Mouse (Mus musculus): ENCODE data around the gene Tor4a. TPM values are rescaled to one million over a fixed set of nuclear protein-coding genes. Genes with fewer than 3 reads are reported as not detected.

Gene Tor4a
- polyA plus RNA-seq, 1 experiment from 2014 or later, result 0.94 TPM

DNA sequence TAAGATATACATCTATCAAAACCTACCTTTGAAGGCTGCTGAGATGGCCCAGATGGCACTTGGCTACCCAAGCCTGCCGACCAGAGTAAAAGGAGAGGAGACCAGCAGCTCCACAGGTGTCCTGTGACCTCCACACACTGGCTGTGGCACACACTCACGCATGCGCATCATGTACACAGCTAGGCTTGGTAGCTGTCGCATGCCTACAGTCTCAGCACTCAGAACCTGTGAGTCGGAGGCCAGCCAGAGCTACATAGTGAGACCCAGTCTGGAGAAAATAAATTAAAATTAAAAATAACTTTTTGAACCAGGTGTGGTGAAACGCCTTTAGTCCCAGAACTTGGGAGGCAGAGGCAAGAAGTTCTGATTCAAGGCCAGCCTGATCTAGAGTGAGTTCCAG, 8.8 kb downstream of the Tor4a start:
- 0 out of 2 replicates have a peak, but pooled peaks cover 3% of the 10 kb centered on the region for H3K36me3 ChIP-seq (ENCODE audit: control insufficient read depth, insufficient read depth, low read length)
- no peak overlapping the region for H3K4me3 ChIP-seq (ENCODE audit: low read depth, low read length)
- no peaks in the 10 kb centered on the region for H3K27me3 ChIP-seq (ENCODE audit: control insufficient read depth, insufficient read depth, low read length)
- peaks cover 11% of the 10 kb centered on the region for H3K4me1 ChIP-seq (replicated peaks; ENCODE audit: control insufficient read depth, insufficient read depth, low read length)
- H3K27ac ChIP-seq (ENCODE audit: low read depth, low read length), result no peak overlapping the region
- no peak overlapping the region for H3K9ac ChIP-seq (ENCODE audit: low read depth, low read length)
- no peaks in the 10 kb centered on the region for H3K9me3 ChIP-seq (ENCODE audit: control insufficient read depth, low read length)
- WGBS, result 80% methylated on average over 6 of the region's 6 CpGs
- ATAC-seq (ENCODE audit: low FRiP score) (no peak), DNase-seq (ENCODE audit: low spot score) (no peak)
- no peak overlapping the region for H3K4me2 ChIP-seq (replicated peaks; ENCODE audit: low read depth, low read length)

DNA sequence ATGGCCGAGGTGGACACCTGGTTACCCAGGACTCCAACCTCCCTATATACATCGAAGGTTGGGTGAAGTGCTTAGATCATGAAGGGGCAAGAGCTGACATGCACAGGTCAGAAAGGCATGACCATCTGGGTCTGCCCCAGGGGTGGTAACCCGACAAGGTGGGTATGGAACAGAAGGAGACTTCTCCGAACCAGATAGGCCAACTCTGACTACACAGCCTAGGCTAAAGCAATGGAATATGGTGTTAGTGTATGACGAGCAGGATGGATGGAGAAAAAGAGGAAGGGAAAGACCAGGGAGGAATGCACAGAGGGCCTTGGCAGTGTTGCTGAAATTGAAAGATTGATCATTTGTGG, 10.1 kb downstream of the Tor4a start:
- no peaks in the 10 kb centered on the region for H3K27me3 ChIP-seq (ENCODE audit: control insufficient read depth, insufficient read depth, low read length)
- peak overlapping the region; percentile 44 for H3K4me3 ChIP-seq (ENCODE audit: low read depth, low read length)
- H3K36me3 ChIP-seq (ENCODE audit: control insufficient read depth, insufficient read depth, low read length), result 0 out of 2 replicates have a peak, but pooled peaks cover 3% of the 10 kb centered on the region
- peak overlapping the region; percentile 98 for H3K27ac ChIP-seq (ENCODE audit: low read depth, low read length)
- no peak for ATAC-seq (ENCODE audit: low FRiP score)
- H3K4me2 ChIP-seq (replicated peaks; ENCODE audit: low read depth, low read length), result peak overlapping the region; percentile 83
- 29% methylated on average over 5 of the region's 5 CpGs for WGBS
- H3K9me3 ChIP-seq (ENCODE audit: control insufficient read depth, low read length), result no peaks in the 10 kb centered on the region
- peaks cover 11% of the 10 kb centered on the region for H3K4me1 ChIP-seq (replicated peaks; ENCODE audit: control insufficient read depth, insufficient read depth, low read length)
- no peak for DNase-seq (ENCODE audit: low spot score)
- H3K9ac ChIP-seq (ENCODE audit: low read depth, low read length), result peak overlapping the region; percentile 84

DNA sequence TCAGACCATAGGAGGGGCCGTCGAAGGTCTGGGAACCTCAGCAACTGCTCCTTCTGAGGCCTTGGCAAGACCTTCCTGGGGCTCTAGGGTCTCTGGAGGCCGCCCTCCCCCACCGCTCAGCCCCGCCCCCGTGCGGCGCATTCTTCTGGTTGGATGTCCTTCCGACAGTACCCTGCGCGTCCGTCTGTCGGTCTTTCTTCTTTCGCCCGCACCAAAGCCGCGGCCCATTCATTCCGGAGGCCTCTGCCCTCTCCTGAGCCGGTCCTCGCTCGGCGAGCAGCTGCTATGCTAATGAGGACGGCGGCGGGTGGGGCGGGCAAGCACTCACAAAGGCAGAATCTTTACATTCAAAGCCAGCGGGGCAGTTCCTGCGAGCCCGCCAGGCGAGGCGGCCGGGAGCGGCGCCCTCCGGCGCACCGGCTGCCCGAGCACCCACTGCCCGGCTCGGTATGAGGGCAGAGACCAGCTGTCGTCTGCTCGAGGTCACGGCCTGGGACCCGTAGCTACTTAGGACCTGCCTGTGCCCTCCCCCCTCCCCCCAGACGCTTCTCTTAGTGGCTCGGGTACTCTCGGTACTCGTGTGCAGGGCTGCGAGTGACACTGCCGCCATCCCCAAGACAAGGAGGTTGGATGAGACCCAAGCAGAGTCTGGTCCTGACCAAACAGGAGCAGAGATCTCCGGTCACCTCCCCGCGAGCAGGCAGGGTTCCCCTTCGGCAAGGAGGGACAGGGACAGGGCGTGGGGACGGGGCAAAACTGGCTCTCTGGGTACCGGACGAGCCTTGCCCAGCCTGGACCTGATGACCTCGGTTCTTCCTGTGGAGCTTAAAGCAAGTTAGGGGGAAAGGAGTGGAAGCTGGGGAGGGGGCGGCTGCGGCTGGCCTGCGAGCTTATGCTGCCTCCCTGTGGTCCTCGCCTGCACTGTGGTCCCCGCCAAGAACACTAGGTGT, 10.8 kb downstream of the Tor4a start:
- peak overlapping the region; percentile 44 for H3K4me3 ChIP-seq (ENCODE audit: low read depth, low read length)
- WGBS, result under 1% methylated on average over 59 of the region's 64 CpGs
- ATAC-seq (ENCODE audit: low FRiP score), result peak; percentile 87
- peak overlapping the region; percentile 98 for H3K27ac ChIP-seq (ENCODE audit: low read depth, low read length)
- H3K36me3 ChIP-seq (ENCODE audit: control insufficient read depth, insufficient read depth, low read length), result 0 out of 2 replicates have a peak, but pooled peaks cover 3% of the 10 kb centered on the region
- no peaks in the 10 kb centered on the region for H3K9me3 ChIP-seq (ENCODE audit: control insufficient read depth, low read length)
- peak overlapping the region; percentile 83 for H3K4me2 ChIP-seq (replicated peaks; ENCODE audit: low read depth, low read length)
- peaks cover 11% of the 10 kb centered on the region for H3K4me1 ChIP-seq (replicated peaks; ENCODE audit: control insufficient read depth, insufficient read depth, low read length)
- H3K27me3 ChIP-seq (ENCODE audit: control insufficient read depth, insufficient read depth, low read length), result 0 out of 2 replicates have a peak, but pooled peaks cover 3% of the 10 kb centered on the region
- peak overlapping the region; percentile 84 for H3K9ac ChIP-seq (ENCODE audit: low read depth, low read length)
- DNase-seq (ENCODE audit: low spot score), result peak; percentile 88

DNA sequence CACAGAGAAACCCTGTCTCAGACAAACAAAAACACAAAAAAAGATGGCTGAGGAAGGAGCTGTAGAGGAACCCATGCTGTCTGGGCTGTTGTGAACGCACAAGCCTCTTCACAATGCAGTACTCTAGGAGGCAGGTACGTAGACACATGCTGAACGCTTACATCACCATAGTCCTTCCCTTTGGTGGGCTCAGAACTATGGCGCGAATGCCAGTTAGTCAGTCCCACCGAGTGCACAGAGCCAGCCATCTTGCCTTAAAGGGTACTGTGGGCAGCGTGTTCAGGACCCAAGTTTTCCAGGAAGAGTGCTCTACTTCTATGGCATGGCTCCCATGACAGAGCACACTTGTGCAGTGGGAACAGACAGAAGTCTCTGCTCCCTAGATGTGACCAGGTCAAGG, 12.2 kb downstream of the Tor4a start:
- Histone ChIP-seq H3K4me1 (replicated peaks; ENCODE audit: control insufficient read depth, insufficient read depth, low read length) (peaks cover 14% of the 10 kb centered on the region), H3K27ac (ENCODE audit: low read depth, low read length) (peak overlapping the region; percentile 98)
- DNase-seq (ENCODE audit: low spot score), result no peak

DNA sequence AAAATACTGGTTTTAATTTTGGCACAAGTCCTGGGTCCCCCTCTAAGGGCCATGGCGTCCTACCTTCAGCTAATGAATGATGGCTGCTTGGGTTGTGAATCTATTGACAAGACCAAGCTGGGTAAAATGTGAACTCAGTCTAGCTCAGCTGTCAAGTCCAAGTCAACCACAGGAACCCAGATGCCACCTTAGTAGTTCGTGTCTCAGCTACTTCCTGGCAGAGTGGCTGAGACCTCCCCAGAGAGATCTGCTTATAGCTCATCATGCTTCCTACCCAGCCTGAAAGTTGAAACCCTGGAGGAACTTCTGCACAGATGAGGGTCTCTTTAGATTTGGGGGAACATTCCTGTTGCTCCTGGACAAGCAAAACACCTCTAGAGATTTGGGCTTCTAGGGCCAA, 13.3 kb downstream of the Tor4a start:
- 52% methylated on average over 2 of the region's 2 CpGs for WGBS
- Histone ChIP-seq H3K4me1 (replicated peaks; ENCODE audit: control insufficient read depth, insufficient read depth, low read length) (peaks cover 15% of the 10 kb centered on the region), H3K9ac (ENCODE audit: low read depth, low read length) (peak overlapping the region; percentile 15; the same call in 1 of the 2 replicates), H3K4me2 (replicated peaks; ENCODE audit: low read depth, low read length) (peak overlapping the region; percentile 83), H3K4me3 (ENCODE audit: low read depth, low read length) (peak overlapping the region; percentile 90), H3K27ac (ENCODE audit: low read depth, low read length) (peak overlapping the region; percentile 98; the same call in 1 of the 2 replicates), H3K36me3 (ENCODE audit: control insufficient read depth, insufficient read depth, low read length) (0 out of 2 replicates have a peak, but pooled peaks cover 3% of the 10 kb centered on the region), H3K9me3 (ENCODE audit: control insufficient read depth, low read length) (no peaks in the 10 kb centered on the region), H3K27me3 (ENCODE audit: control insufficient read depth, insufficient read depth, low read length) (0 out of 2 replicates have a peak, but pooled peaks cover 3% of the 10 kb centered on the region)
- DNase-seq (ENCODE audit: low spot score) (no peak), ATAC-seq (ENCODE audit: low FRiP score) (no peak)

More for the DNA sequence above, 12.2 kb downstream of the Tor4a start:
- H3K4me3 ChIP-seq (ENCODE audit: low read depth, low read length), result peak overlapping the region; percentile 4
- 0 out of 2 replicates have a peak, but pooled peaks cover 3% of the 10 kb centered on the region for H3K36me3 ChIP-seq (ENCODE audit: control insufficient read depth, insufficient read depth, low read length)
- WGBS, result 90% methylated on average over 7 of the region's 7 CpGs
- no peaks in the 10 kb centered on the region for H3K9me3 ChIP-seq (ENCODE audit: control insufficient read depth, low read length)
- no peak overlapping the region for H3K9ac ChIP-seq (ENCODE audit: low read depth, low read length)
- ATAC-seq (ENCODE audit: low FRiP score), result no peak
- peak overlapping the region; percentile 83 for H3K4me2 ChIP-seq (replicated peaks; ENCODE audit: low read depth, low read length)
- H3K27me3 ChIP-seq (ENCODE audit: control insufficient read depth, insufficient read depth, low read length), result 0 out of 2 replicates have a peak, but pooled peaks cover 3% of the 10 kb centered on the region

DNA sequence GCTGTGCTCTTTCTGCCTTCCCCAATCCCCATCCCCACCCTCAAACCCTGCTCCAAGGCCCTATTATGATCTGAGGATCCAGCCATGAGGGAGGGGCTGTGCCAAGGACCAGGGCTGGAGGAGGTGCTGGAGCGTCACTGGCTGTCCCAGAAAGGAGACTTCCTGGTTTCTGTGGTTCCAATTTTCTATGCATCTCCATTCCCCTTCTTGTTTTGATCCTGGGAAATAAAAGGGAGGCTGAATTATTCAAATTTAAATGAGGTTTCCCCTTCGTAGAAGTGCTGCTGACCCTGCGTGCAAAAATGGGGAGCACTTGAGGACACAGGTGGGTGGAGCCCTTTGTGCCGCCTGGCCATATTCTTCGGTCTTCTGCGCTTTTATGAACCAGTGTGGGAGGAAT, 14.0 kb downstream of the Tor4a start:
- peak overlapping the region; percentile 83 for H3K4me2 ChIP-seq (replicated peaks; ENCODE audit: low read depth, low read length)
- DNase-seq (ENCODE audit: low spot score) (peak; percentile 48), ATAC-seq (ENCODE audit: low FRiP score) (no peak)
- H3K4me1 ChIP-seq (replicated peaks; ENCODE audit: control insufficient read depth, insufficient read depth, low read length), result peaks cover 21% of the 10 kb centered on the region
- WGBS, result 13% methylated on average over 6 of the region's 6 CpGs
- H3K27ac ChIP-seq (ENCODE audit: low read depth, low read length), result peak overlapping the region; percentile 94; the same call in 1 of the 2 replicates
- peak overlapping the region; percentile 36 for H3K9ac ChIP-seq (ENCODE audit: low read depth, low read length)
- 0 out of 2 replicates have a peak, but pooled peaks cover 3% of the 10 kb centered on the region for H3K36me3 ChIP-seq (ENCODE audit: control insufficient read depth, insufficient read depth, low read length)
- H3K4me3 ChIP-seq (ENCODE audit: low read depth, low read length), result peak overlapping the region; percentile 90
- H3K9me3 ChIP-seq (ENCODE audit: control insufficient read depth, low read length), result no peaks in the 10 kb centered on the region
- H3K27me3 ChIP-seq (ENCODE audit: control insufficient read depth, insufficient read depth, low read length), result 0 out of 2 replicates have a peak, but pooled peaks cover 3% of the 10 kb centered on the region

DNA sequence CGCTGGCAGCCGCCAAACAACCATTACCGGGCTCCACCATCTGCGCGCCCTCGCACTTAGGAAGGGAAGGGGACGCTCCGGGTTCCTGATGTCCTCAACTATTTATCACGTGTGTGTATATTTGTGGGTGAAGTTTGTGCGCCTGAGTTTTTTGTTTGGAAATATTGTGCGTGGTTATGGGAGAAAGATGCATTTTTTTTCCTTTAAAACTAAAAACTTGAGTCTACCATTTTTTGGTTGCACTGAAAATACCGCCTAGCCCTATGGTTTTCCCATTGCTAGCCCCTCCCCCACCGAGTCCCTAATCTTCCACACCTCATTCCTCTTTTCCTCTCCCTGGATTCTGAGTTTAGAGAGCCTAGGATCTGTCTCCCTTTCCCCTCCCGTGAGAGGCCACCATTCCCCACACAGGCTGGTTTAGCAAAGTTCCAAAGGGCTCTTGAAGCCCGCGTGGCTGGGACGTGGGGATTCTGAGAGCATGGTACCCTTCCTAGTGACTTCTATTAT, 14.7 kb downstream of the Tor4a start:
- Histone ChIP-seq H3K27me3 (ENCODE audit: control insufficient read depth, insufficient read depth, low read length) (0 out of 2 replicates have a peak, but pooled peaks cover 3% of the 10 kb centered on the region), H3K9me3 (ENCODE audit: control insufficient read depth, low read length) (no peaks in the 10 kb centered on the region), H3K4me3 (ENCODE audit: low read depth, low read length) (peak overlapping the region; percentile 90), H3K36me3 (ENCODE audit: control insufficient read depth, insufficient read depth, low read length) (0 out of 2 replicates have a peak, but pooled peaks cover 3% of the 10 kb centered on the region), H3K27ac (ENCODE audit: low read depth, low read length) (peak overlapping the region; percentile 94), H3K9ac (ENCODE audit: low read depth, low read length) (peak overlapping the region; percentile 86), H3K4me2 (replicated peaks; ENCODE audit: low read depth, low read length) (peak overlapping the region; percentile 83), H3K4me1 (replicated peaks; ENCODE audit: control insufficient read depth, insufficient read depth, low read length) (peaks cover 28% of the 10 kb centered on the region)
- DNase-seq (ENCODE audit: low spot score) (peak; percentile 67), ATAC-seq (ENCODE audit: low FRiP score) (no peak)
- WGBS, result 0% methylated on average over 17 of the region's 17 CpGs

DNA sequence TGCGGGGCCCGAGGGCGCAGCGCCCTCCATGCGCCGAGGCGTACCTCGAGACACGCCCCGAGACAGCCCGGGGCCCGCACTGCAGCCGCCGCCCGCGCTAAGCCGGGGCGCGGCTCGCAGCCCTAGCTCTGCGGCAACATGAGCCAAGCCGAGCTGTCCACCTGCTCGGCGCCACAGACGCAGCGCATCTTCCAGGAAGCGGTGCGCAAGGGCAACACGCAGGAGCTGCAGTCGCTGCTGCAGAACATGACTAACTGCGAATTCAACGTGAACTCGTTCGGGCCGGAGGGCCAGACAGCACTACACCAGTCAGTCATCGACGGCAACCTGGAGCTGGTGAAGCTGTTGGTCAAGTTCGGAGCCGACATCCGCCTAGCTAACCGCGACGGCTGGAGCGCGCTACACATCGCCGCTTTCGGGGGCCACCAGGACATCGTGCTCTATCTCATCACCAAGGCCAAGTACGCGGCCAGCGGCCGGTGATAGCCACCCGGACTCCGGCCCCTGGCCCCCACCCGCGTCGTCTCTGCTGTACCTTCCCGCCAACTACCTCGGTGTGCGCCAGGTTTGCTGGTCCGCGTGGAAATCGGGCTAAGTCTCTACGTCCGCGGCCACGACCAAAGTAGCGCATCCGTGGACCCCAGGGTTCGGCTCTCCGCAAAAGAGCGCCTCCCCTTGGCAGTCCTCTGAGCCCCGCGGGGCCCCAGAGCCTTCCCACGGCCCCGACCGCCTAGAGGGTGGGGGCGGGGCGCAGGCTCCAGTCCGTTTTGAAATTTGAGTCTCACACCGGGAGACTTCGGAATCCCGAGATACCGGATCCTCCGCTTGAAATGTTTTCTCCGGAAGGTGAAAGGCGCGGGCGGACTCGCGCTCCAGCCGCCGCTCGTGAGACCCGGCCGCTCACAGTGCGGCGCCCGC, 15.5 kb downstream of the Tor4a start:
- Histone ChIP-seq H3K4me3 (ENCODE audit: low read depth, low read length) (peak overlapping the region; percentile 90), H3K9me3 (ENCODE audit: control insufficient read depth, low read length) (no peaks in the 10 kb centered on the region), H3K27me3 (ENCODE audit: control insufficient read depth, insufficient read depth, low read length) (0 out of 2 replicates have a peak, but pooled peaks cover 3% of the 10 kb centered on the region), H3K4me2 (replicated peaks; ENCODE audit: low read depth, low read length) (peak overlapping the region; percentile 83), H3K36me3 (ENCODE audit: control insufficient read depth, insufficient read depth, low read length) (0 out of 2 replicates have a peak, but pooled peaks cover 3% of the 10 kb centered on the region), H3K9ac (ENCODE audit: low read depth, low read length) (peak overlapping the region; percentile 86), H3K4me1 (replicated peaks; ENCODE audit: control insufficient read depth, insufficient read depth, low read length) (peaks cover 31% of the 10 kb centered on the region), H3K27ac (ENCODE audit: low read depth, low read length) (peak overlapping the region; percentile 94)
- DNase-seq (ENCODE audit: low spot score) (peak; percentile 81), ATAC-seq (ENCODE audit: low FRiP score) (peak; percentile 36)
- WGBS, result under 1% methylated on average over 94 of the region's 100 CpGs

Measured in hindbrain, embryonic 11.5 days (tissue).